Mouse (Mus musculus) liver, adult 2 months (tissue): ENCODE data around the gene Klhl29. TPM values are rescaled to one million over a fixed set of nuclear protein-coding genes. Genes with fewer than 3 reads are reported as not detected.

Source experiments
- DNase-seq: peaks from one replicate; pipeline ENCODE4 v3.0.0-alpha.2; 2011; ENCODE audit warnings: low read depth, low spot score; ENCODE audit errors: extremely low read depth
- H3K27ac ChIP-seq: fragments of 200-500 bp; replicated peaks from 2 replicates; pipeline ENCODE4 v1.5.1; 2012; ENCODE audit warnings: low read depth, mild to moderate bottlenecking, control low read depth, inconsistent platforms, low read length; ENCODE audit not compliant: insufficient read depth
- H3K27me3 ChIP-seq: fragments of 200-500 bp; 2 replicates; pipeline ENCODE4 v1.6.1; 2012; ENCODE audit warnings: mild to moderate bottlenecking, moderate library complexity, low read length, inconsistent platforms; ENCODE audit not compliant: control insufficient read depth, insufficient read depth
- H3K36me3 ChIP-seq: fragments of 200-500 bp; 2 replicates; pipeline ENCODE4 v1.6.1; 2012; ENCODE audit warnings: low read length, inconsistent platforms; ENCODE audit not compliant: control insufficient read depth, insufficient read depth
- H3K4me1 ChIP-seq: fragments of 200-500 bp; 2 replicates; pipeline ENCODE4 v1.6.1; 2011; ENCODE audit warnings: low read length; ENCODE audit not compliant: control insufficient read depth, insufficient read depth
- H3K4me3 ChIP-seq: fragments of 200-500 bp; 2 replicates; pipeline ENCODE4 v1.5.1; 2011; ENCODE audit warnings: low read depth, mild to moderate bottlenecking, control low read depth, low read length, moderate library complexity; ENCODE audit not compliant: insufficient read depth
- H3K79me2 ChIP-seq: fragments of 200-500 bp; 2 replicates; pipeline ENCODE4 v1.6.1; 2012; ENCODE audit warnings: inconsistent platforms, mild to moderate bottlenecking, low read length, moderate library complexity; ENCODE audit not compliant: control insufficient read depth, insufficient read depth
- H3K9ac ChIP-seq: fragments of 200-500 bp; 2 replicates; pipeline ENCODE4 v1.6.1; 2012; ENCODE audit warnings: low read depth, mild to moderate bottlenecking, control low read depth, inconsistent platforms, low read length
- CTCF ChIP-seq: fragments of 200-500 bp; IDR thresholded peaks from 2 replicates; pipeline ENCODE4 v1.5.1; 2011; ENCODE audit warnings: low read depth, low read length, control low read depth
- POLR2A ChIP-seq: fragments of 200-500 bp; IDR thresholded peaks from 2 replicates; pipeline ENCODE4 v1.6.1; 2011; ENCODE audit warnings: low read length, control low read depth; ENCODE audit not compliant: insufficient read depth; ENCODE audit errors: extremely low read depth
- WGBS: fragments of 180-500 bp; shearing (Covaris S2); methylation state at CpG from one replicate; pipeline ENCODE4 v1.1.7; 2018; 5-methylcytosine and 5-hydroxymethylcytosine counted together
- polyA plus RNA-seq: library from polyadenylated mRNA; depleted of rRNA; stranded (reverse); fragments of >200 nt; gene quantifications from 2 replicates; pipeline ENCODE4 v1.2.3, GENCODE M21; 2012
- total RNA-seq: library from RNA; depleted of rRNA; stranded (reverse); fragments of >200 nt; gene quantifications from 2 replicates; pipeline ENCODE4 v1.2.3, GENCODE M21; 2014

Klhl29 gene
- total and polyA plus RNA-seq, 2 experiments = under 0.01 to 0.10 TPM

GRCm38 (mm10) chr12:5267271-5268187 lies 108.0 kb downstream of the Klhl29 start:
- Histone ChIP-seq H3K27me3 (no peaks in the 10 kb centered on the region), H3K27ac (no peak overlapping the region), H3K4me3 (no peak overlapping the region), H3K9ac (no peak overlapping the region), H3K36me3 (no peaks in the 10 kb centered on the region), H3K4me1 (peaks cover 3% of the 10 kb centered on the region; the same call in 1 of the 2 replicates), H3K79me2 (no peaks in the 10 kb centered on the region)
- DNase-seq = no peak
- WGBS = 61% methylated on average over 9 of the region's 9 CpGs
- TF ChIP-seq CTCF = no peak
- no peak for TF ChIP-seq POLR2A

- Histone ChIP-seq H3K27me3 (no peaks in the 10 kb centered on the region), H3K4me1 (peaks cover 3% of the 10 kb centered on the region; the same call in 1 of the 2 replicates), H3K79me2 (no peaks in the 10 kb centered on the region), H3K9ac (no peak overlapping the region), H3K36me3 (no peaks in the 10 kb centered on the region), H3K4me3 (no peak overlapping the region), H3K27ac (no peak overlapping the region)
- 40% methylated on average over 4 of the region's 4 CpGs for WGBS
- TF ChIP-seq CTCF (no peak), POLR2A (no peak)
- DNase-seq = no peak
These were observed 108.7 kb downstream of the Klhl29 start for GRCm38 (mm10) chr12:5266773-5267172.

DNA sequence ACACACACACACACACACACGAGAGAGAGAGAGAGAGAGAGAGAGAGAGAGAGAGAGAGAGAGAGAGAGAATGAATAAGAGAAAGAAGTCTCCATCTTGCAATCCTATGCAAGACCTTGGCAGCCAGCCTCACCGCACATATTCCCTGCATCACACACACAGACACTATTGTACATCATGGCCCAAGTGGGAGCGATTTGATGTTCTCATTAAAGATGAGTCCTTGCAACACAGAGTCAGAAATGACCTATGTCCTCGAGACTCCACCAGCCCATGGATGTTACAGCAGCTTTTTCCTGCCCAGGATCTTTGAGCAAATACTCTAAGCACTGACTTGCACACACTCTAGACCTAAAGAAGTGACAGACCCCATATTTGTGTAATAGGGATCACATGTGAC lies 114.0 kb downstream of the Klhl29 start:
- Histone ChIP-seq H3K27ac (no peak overlapping the region), H3K27me3 (no peaks in the 10 kb centered on the region), H3K79me2 (no peaks in the 10 kb centered on the region), H3K4me1 (no peaks in the 10 kb centered on the region), H3K4me3 (no peak overlapping the region), H3K9ac (no peak overlapping the region), H3K36me3 (no peaks in the 10 kb centered on the region)
- WGBS = 77% methylated on average over 4 of the region's 4 CpGs
- no peak for TF ChIP-seq CTCF
- TF ChIP-seq POLR2A = no peak
- DNase-seq = no peak

GRCm38 (mm10) chr12:5258779-5259178 lies 116.7 kb downstream of the Klhl29 start:
- H3K9ac ChIP-seq = no peak overlapping the region
- no peaks in the 10 kb centered on the region for H3K36me3 ChIP-seq
- no peak for TF ChIP-seq POLR2A
- TF ChIP-seq CTCF = no peak
- H3K27me3 ChIP-seq = no peaks in the 10 kb centered on the region
- H3K27ac ChIP-seq = no peak overlapping the region
- no peaks in the 10 kb centered on the region for H3K79me2 ChIP-seq
- H3K4me3 ChIP-seq = no peak overlapping the region
- DNase-seq = no peak
- H3K4me1 ChIP-seq = no peaks in the 10 kb centered on the region
- WGBS = 81% methylated on average over 3 of the region's 3 CpGs

- no peak for TF ChIP-seq CTCF
- TF ChIP-seq POLR2A = no peak
- Histone ChIP-seq H3K4me1 (no peaks in the 10 kb centered on the region), H3K4me3 (no peak overlapping the region), H3K36me3 (no peaks in the 10 kb centered on the region), H3K27ac (no peak overlapping the region), H3K79me2 (no peaks in the 10 kb centered on the region), H3K9ac (no peak overlapping the region), H3K27me3 (no peaks in the 10 kb centered on the region)
- WGBS = 85% methylated on average over 4 of the region's 4 CpGs
- DNase-seq = no peak
These were observed 118.3 kb downstream of the Klhl29 start for GRCm38 (mm10) chr12:5257174-5257573.

- DNase-seq = no peak
- Histone ChIP-seq H3K27ac (no peak overlapping the region), H3K4me1 (no peaks in the 10 kb centered on the region), H3K27me3 (no peaks in the 10 kb centered on the region), H3K4me3 (no peak overlapping the region), H3K36me3 (no peaks in the 10 kb centered on the region), H3K79me2 (no peaks in the 10 kb centered on the region), H3K9ac (no peak overlapping the region)
- WGBS = 73% methylated on average over 9 of the region's 9 CpGs
- no peak for TF ChIP-seq CTCF
- TF ChIP-seq POLR2A = no peak
These were observed 120.4 kb downstream of the Klhl29 start for GRCm38 (mm10) chr12:5255079-5255478.
